Mouse (Mus musculus): ENCODE results near the gene Mat2a.
"Not testable (repeated sequence)": the region's sequence is repeated elsewhere in the genome, so short reads cannot be mapped to it uniquely, and the experiment has no call there.

The Mat2a gene

DNA sequence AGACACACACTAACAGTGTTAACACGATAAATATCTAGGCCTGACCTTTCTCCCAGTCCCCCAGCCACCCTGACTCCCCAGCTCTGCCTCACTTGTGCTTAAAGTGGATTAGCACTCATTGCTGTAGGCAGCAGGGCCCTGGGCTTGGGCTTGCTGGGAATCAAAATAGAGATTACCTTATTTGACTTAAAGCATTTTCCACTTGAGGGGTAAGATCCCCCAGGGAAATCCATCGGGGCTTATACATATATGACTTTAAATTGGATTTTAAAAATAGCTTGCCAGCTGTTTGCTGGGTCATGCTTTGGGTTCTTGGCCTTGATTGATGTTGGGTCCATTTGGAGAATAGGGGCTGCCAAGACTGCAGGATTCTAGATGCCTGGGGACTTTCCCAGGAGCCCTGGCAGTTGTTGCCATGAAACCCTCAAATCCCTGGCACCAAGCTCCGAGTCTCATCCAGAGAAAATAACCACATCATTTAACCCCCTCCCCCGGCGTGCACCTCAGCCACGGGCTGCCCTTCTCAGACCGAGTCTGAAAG lies 15.5 kb upstream of the Mat2a start:
- no peak for DNase-seq

DNA sequence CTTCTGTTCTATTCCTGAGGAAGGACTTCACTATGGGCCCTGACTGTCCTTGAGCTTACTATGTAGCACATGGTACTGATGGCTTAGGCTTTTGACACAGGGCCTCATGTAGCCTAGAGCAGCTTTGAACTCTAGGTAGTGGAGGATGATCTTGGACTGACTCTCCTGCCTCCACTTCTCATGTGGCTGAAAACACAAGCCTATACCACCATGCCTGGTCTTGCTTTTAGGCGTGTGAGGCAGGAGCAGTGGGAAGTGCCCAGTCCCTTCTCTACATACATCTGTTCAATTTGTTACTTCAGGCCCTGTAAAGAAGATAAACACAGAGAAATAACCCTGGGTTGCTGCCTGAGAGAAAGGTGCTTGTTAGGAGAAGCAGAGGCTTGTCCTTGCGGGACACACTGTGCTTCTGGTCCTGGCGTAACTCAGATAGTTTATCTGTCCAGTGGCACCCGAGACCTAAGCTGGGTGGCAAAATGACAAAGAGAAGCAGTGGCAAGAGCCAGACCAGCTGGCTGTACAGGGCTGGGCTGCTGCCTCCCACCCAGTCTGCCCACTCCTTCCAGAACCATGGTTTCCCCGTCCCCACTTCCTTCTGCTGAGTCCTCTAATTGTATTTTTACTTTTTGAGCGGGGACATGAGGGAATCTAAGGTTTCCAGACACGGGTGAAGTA lies 14.9 kb upstream of the Mat2a start:
- no peak for DNase-seq

DNA sequence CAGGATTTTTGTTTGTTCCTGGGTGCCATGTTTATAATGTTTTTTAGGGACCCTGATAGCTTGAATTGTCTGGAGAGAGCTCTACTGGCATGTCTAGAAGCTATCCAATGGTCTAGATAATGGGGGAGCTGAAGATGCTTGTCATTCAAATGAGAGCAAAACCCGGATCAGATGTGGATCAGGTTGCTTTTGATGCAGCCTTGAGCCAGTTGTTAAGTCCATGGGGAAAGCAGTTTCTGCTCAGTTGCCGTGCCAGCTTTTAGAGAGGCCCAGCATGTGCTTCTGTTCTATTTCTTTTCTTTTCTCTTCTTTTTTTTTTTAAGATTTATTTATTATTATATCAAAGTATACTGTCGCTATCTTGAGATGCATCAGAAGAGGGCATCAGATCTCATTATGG lies 14.2 kb upstream of the Mat2a start:
- no peak for DNase-seq

DNA sequence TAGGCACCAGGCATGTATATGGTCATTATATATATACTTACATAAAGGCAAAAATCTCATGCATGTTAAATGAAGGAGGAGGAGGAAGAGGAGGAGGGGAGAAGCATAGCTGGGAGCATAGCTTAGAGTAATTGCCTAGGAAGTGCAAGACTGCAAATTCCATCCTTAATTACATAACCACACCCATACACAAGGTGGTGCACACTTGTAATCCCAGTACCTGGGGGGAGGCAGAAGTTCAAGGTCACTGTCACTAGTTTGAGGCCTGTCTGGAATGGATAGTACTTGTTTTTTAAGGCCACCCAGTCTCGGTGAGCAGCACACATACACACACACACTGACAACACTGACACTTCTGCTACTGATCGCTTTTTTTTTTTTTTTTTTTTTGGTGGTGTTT lies 13.0 kb upstream of the Mat2a start:
- DNase-seq, result no peak

DNA sequence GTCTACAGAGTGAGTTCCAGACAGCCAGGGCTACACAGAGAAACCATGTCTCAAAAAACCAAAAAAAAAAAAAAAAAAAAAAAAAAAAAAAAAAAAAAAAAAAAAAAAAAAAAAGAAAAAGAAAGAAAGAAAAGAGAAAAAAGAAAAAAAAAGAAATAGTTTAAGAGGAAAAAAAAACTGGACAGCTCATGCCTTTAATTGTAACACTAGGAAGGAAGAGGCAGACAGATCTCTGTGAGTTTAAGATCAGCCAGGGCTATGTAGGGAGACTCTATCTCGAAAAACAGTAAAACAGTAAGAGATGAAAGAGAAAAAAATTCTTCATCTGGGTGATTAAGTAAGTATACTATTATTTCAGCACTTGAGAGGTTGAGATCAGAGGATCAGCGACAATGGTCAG lies 12.4 kb upstream of the Mat2a start:
- not testable (repeated sequence) for DNase-seq

DNA sequence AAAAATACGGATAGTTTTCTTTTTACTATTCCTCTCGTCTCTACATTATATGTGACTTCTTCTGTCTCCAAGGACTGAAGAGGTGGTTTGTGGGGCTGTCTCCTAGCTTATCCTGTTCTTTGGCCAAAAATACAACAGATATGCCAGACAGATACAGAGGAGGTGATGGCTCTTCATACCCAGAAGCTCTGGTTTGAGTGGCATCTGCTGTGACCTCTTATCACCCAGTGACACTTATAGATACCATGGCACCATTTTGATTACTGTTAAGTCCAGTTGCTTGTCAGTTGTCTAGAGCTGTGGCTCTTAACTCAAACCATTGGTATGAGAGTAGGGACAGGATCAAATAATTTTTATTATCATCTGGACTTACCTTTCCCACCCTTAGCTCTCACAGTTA lies 8.1 kb upstream of the Mat2a start:
- no peak for DNase-seq

DNA sequence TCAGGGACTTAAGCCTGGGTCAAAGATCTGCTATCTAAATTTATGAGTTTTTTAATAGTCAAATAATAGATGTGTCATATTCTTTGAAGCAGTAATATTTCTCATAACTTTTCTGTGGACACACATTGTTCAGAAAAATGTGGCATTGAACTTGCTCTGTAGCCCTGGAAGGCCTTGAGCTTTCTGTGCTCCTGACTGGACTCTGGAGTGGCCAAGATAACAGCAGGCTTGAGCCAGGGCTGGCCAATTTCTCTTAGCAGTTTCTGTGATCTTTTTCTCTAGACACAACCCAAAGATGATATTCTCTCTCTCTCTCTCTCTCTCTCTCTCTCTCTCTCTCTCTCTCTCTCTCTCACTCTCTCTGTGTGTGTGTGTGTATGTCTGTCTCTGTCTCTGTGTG lies 5.7 kb upstream of the Mat2a start:
- no peak for DNase-seq

DNA sequence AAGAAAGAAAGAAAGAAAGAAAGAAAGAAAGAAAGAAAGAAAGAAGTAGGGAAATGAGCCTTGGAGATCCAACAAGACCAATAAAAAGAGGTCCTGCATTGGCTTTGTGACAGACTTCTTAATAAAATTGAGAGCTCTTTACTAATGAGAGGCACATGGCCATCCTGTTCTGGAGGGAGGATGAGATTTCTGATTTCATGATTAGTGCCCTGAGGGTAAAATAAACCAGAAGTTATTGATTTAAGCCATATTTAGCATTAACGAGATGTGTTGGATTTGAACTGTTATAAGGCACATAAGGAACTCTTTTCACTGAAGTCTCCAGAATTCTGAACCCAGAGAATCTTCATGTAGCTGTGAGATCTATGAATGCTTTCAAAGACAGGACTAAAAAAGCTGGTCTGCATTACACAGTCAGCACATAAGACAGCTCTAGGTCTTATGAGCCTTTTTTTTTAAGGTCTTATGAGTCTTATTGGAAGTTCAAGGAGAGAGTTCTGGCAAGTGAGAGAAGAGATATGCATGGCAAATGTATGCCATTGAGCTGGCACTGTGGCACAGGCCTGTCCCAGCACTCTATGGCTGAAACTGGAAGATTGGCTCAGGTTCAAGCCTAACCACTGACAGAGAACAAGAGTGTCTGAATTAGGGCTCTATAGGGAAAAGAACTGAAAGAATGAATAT lies 3.7 kb upstream of the Mat2a start:
- no peak for DNase-seq

DNA sequence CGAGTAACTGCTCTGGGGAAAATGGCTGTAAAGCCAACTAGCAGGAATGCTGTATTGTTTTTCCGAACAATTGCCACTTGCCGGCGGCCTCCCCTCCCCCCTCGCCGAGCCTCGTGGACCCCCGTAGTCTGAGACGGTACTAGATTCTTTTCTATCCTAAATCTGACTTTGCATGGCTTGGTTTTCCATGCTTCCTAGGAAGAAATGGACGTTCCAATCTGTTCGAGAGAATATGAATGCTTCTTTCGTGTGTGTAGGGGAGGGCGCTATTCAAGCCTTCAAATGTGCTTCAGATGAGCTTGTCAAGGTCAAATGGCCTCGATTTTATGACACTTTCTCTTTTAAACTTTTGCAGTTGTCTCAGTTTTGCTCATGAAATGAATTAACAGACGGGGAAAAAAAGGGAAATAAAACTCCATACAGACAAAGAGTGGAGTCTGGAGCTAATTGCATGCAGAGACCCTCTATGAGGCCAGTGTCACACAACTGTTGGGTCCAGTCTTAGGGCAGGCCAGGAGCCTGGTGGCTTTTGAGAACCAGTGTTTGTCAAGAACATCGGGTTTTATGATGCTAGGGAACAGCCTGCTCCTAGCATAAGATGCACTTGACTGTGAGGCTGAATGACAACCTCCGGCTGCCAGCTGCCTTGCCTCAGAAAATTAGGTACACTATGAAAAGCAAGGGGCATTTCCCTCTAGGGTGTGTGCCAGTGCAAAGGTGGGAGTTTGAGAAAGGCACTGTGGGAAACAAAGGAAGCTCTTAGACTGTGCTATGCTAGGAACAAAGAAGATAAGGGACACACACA lies 1.0 kb upstream of the Mat2a start:
- no peak for DNase-seq

DNA sequence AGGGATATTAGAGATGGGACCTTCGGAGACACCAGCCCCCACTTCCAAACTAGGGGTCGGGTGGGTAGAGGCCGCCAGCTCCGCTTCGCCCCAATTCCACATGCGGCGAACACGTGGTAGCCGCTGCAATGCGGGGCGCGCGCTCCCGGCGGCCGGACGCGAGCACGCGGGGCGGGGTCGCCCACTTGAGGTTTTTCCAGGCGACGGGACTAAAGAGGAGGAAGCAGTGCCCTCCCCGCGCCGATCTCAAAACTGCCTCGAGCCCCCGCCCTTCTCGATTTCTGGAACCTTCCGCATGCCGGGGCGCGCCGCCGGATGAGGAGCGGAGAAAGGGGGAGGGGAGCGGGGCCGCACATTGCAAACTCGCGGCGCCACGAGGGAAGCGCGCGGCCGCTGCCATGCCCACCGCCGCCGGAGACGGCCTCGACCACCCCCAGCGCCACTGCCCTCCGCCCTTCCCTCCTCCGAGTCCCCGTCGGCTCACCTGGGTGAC lies 450 bp downstream of the Mat2a start:
- peak; percentile 87 to 89 for DNase-seq

DNA sequence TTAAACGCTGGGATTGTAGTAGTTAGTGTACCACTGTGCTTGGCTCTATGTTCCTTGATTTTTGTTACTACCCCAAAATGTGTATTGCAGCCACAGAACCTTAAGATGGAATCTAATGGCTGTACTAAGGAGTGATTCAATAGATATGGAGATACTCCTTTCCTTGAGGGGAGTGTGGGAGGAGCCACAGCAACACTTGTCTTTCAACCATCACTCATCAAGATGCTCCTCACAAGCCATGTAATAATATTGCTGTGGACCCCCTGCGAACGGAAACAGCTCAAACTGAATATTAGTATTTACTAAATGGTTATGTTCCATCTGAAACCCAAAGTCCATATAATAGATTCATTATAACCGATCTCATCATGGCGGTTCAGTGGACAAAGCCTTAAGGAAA lies 1.1 kb downstream of the Mat2a start:
- no peak for DNase-seq

DNA sequence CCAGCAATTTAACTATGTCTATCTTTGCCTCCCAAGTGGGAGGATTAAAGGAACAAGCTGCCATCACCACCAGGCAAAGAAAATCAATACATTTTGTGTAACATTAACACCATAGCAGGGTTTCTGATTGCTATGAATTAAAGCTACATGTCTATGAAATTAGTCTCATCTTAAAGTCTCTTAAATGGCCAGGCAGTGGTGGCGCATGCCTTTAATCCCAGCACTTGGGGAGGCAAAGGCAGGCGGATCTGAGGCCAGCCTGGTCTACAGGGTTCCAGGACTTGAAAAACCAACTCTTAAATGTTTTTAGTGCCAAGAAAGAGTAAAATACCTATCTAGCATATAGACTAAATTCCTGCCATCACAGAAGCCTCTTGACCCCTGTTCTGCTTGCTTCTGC lies 7.2 kb downstream of the Mat2a start:
- no peak for DNase-seq

DNA sequence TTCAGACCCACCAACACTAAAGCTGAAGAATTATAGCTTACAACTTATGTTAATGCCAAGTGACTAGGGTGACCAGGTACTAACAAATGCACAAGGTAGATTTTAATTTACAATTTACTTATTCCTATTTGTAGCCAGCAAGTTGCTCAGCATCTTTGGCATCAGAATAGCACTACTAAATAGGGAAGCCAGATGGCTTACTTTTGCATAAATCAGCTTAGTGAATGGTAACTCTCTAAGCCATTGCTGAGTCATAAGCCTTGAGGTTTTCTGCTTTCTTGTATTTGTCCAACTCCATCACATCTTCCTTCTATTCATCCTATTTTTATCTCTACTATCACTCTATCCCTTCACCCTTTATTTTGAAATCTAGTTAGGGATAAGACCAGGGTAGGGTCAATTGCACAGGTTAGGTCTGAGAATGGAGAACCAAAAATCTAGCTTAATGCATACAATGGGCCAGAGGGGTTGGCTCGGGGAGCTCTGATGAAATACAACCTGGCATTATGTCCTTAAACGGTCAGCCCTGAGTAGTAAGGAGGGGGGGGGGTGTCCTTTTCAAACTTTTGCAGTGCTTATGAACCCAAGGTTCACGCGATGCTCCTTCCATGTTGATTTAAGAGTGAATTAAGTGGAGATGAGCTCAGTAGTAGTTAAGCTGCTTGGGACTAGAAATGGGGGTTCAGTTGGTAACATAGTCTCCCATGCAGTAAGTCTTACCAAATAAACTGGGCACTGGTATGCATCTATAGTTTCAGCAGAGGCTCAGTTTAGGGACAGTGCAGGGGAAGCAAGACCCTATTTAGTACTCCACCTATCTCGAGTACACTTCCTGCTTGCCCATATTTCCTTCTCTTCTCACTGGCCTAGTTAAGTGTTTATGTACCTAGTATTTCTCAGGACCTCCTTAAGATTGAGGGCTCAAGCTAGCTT lies 8.1 kb downstream of the Mat2a start:
- no peak for DNase-seq

DNA sequence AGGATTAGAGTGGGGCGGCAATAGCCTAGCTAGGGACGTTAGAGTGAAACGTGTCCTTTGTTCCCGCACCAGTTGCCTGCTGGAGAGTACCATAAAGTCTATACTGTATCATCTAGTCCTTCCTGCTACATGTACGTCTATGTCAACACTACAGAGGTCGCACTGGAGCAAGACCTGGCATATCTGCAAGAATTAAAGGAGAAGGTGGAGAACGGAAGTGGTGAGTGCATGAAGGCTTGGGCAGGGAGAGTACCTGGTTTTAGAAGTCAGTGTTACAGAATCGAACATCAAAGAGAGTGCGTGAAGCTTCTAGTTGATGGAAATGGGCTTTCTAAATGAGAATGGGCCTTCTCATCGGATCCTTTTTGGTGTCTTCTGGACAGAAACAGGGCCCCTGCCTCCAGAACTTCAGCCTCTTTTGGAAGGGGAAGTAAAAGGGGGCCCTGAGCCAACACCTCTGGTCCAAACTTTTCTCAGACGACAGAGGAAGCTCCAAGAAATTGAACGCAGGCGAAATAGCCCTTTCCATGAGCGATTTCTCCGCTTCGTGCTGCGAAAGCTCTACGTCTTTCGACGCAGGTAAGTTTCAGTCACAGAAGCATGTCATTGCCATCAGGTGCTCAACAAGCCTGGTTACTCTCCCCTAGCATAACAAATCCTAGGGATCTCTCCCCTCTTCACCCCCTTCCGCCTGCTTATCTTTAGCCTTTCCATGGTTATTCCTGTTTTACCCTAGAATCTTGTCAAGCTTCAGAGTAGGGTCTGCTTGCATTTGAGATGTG lies 10.1 kb downstream of the Mat2a start:
- no peak for DNase-seq

DNA sequence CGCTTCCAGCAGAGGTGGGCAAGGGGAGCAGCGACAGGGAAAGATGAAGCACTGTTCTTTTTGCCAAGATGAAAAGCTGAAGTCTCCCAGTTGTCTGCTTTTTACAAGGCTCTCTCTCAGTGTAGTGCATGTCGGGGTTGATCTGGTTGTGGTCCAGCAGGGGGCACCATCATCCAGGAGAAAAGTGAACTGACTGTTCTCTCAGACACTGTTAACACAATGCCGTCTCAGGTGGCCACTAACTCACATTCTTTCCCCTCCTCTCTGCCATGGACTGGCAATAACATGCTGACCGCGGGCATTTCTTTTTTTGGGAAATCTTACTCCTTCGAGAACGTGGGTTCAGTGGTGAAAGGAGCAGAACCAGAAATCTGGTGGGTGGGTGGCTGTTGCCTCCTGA lies 11.3 kb downstream of the Mat2a start:
- DNase-seq, result peak; percentile 85 to 89

DNA sequence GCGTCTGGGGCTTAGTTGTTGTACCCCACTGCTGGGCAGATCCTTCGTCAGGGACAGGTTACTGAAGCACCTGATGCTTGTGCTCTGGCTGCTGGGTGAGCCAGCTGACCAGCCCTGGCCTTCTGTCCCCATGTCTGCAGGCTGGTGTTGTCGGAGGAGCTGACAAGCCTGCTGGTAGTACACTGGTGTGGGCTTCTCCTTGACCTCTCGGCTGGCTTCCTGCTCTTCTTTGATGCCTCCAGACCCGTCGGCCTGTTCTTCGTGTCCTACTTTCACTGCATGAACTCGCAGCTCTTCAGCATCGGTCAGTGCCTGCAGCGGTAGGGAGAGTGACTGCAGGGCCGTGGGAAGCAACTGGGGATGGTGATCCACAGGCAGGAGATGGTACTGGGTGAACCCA lies 13.7 kb downstream of the Mat2a start:
- no peak for DNase-seq

DNA sequence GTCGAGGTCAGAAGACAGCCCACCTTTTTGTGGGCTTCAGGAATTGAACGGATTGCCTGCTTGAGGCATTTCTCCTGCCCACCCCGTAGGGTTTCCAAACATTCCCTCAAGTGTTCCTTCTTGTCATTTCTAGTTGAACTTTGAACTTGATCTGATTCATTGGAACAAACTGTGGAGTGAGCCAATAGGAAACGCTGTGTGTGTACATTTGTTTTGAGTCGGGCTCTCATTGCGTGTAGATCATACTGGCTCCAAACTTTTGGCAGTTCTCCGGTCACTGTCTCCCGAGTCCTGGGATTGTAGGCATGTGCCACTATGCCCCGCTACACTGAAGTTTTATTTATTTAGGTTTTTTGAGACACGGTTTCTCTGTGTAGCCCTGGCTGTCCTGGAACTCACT lies 18.5 kb downstream of the Mat2a start:
- no peak for DNase-seq

DNA sequence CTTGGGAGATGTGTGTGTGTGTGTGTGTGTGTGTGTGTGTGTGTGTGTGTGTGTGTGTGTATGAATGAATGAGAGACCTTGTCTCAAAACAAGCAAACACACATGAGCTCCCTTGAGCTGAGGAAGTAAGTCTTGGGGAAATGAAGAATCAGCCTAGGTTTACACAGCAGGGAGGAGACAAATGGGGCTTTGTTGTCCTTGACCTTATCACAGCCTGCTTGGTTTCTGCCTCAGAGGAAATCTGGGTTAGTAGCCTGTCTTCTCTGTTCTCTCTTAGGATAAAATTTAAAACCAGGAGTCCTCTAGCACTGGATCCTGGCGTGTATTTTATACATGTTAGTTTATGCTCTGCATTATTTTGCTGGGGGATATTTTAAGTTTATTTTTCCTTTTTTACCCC lies 19.6 kb downstream of the Mat2a start:
- no peak for DNase-seq

DNA sequence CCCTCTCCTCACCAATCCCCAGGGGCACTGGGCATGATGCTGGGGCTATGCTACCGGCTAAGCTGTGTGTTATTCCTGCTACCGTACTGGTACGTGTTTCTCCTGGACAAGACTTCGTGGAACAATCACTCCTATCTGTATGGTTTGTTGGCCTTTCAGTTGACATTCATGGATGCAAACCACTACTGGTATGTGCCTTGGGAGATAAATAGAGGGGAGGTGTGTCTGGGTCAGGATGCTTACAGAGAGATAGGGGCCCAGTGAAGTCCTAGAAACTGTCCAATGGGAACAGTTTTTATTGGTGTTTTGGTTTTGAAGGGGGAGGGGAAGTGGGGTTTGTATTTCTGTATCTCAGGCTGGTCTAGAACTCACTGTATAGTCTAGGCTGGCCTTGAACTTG lies 21.1 kb downstream of the Mat2a start:
- DNase-seq, result no peak

DNA sequence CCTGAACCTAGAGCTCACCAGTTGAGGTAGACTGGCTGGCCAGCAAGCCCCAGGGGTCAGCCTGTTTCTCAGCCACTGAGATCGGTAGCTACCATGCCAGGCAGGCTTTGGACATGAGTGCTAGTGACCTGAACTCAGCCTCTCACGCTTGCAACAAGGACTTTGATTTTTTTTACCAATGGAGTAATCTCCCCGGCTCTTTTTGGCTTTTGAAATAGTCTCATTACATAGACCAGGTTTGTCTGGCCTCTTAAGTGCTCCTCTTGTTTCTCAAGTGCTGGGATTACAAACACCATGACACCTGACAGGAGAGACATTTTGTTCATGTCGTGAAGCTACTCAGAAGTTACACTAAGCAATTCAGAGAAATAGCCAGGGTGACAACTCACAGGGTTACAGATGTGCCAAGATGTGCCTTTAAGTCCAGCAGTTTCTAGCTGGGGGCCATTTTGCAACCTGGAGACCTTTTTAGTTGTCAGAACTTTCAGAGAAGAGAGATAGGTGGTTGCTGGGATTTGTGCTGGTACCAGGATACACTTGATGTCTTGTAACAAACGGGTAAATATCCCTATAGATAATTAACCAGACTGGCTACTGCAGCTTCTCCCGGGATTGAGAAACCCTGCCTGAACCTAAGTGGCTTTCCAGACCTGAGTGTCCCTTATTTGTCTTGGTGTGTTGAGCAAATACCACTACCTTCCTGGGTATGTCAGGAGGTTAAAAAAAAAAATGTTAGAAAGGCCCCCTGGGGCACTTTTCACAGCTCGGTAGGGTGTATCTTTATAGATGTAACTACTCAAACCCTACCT lies 23.2 kb downstream of the Mat2a start:
- no peak for DNase-seq

DNA sequence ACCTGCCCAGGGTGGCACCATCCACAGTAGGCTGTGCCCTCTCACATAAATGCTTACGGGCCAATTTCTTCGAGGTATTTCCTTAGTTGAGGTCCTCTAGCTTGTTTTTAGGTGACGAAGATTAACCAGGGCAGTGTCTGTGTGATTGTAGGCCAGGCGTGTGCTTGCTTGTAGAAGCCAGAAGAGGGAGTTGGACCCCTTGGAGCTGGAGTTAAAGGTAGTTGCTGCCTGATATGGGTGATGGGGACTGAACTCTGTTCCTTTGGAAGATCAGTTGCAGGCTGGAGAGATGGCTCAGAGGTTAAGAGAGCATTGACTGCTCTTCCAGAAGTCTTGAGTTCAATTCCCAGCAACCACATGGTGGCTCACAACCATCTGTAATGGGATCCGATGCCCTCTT lies 24.2 kb downstream of the Mat2a start:
- DNase-seq, result no peak
